Mouse (Mus musculus) forebrain, embryonic 12.5 days (tissue): ENCODE measurements at regions not wholly inside any gene's neighbourhood (a gene's known extent, or its start where the extent isn't known, plus 50 kb on each side); places are given as distances from the start of the nearest gene placed in this dataset.

ENCODE experiments used
- ATAC-seq: fragments of 200-750 bp; cut with Nextera tagmentation; 2 replicates; pipeline ENCODE4 v1.8.0; 2017; ENCODE audit warnings: moderate TSS enrichment; ENCODE audit not compliant: low FRiP score
- H3K27ac ChIP-seq: fragments of 300-500 bp; sonication (generic); 2 replicates; pipeline ENCODE4 v1.5.1; 2016; ENCODE audit warnings: mild to moderate bottlenecking
- H3K27me3 ChIP-seq: fragments of 300-500 bp; sonication (generic); 2 replicates; pipeline ENCODE4 v1.6.1; 2016; ENCODE audit warnings: mild to moderate bottlenecking
- H3K36me3 ChIP-seq: fragments of 300-500 bp; sonication (generic); replicated peaks from 2 replicates; pipeline ENCODE4 v1.6.1; 2016; ENCODE audit warnings: mild to moderate bottlenecking
- H3K4me1 ChIP-seq: fragments of 300-500 bp; sonication (generic); 2 replicates; pipeline ENCODE4 v1.6.1; 2016
- H3K4me2 ChIP-seq: fragments of 300-500 bp; sonication (generic); 2 replicates; pipeline ENCODE4 v1.6.1; 2016; ENCODE audit warnings: mild to moderate bottlenecking, moderate library complexity
- H3K4me3 ChIP-seq: fragments of 300-500 bp; sonication (generic); replicated peaks from 2 replicates; pipeline ENCODE4 v1.5.1; 2016; ENCODE audit warnings: mild to moderate bottlenecking
- H3K9ac ChIP-seq: fragments of 300-500 bp; sonication (generic); 2 replicates; pipeline ENCODE4 v1.6.1; 2016; ENCODE audit warnings: mild to moderate bottlenecking
- H3K9me3 ChIP-seq: fragments of 300-500 bp; sonication (generic); 2 replicates; pipeline ENCODE4 v1.6.1; 2016
- WGBS: fragments of 180-500 bp; shearing (Covaris S2); methylation state at CpG from one replicate; pipeline ENCODE4 v1.1.7; 2016; 5-methylcytosine and 5-hydroxymethylcytosine counted together

DNA sequence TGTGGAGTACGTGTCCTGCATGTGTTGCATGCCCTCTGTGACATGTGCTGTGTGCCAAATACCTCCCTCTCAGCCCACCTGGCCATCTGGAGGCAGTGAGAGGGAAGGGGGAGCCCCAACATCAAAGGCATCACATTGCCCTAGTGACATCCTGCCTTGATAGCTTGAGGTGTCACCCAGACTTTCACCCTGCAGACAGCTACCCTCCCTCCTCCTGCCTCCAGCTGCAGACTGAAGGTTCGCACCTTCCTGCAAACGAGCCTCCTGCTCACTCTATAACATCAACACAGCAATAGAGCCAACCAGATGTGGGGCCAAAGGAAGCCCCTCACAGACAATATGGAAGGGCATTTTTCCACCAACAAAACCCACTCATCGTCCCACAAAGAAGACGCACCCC is 121.3 kb downstream of the Psmg1 start:
- Histone ChIP-seq H3K4me1 (no peaks in the 10 kb centered on the region), H3K4me2 (no peak overlapping the region), H3K36me3 (no peaks in the 10 kb centered on the region), H3K27ac (no peak overlapping the region), H3K9me3 (no peaks in the 10 kb centered on the region), H3K27me3 (no peaks in the 10 kb centered on the region; the same call in 1 of the 2 replicates), H3K4me3 (no peak overlapping the region), H3K9ac (no peak overlapping the region)
- 75% methylated on average over 5 of the region's 5 CpGs for WGBS
- ATAC-seq: no peak

DNA sequence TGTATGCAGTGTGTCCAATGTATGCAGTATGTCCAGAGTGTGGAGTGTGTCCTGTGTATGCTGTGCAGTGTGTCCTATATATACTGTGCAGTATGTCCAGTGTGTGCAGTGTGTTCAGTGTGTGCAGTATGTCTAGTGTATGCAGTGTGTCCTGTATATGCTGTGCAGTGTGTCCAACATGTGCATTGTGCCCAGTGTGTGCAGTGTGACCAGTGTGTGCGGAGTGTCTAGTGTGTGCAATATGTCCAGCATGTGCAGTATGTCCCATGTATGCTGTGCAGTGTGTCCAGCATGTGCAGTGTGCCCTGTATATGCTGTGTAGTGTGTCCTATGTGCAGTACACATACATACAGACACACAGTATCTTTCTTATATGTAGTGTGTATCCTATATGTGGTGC is 121.9 kb downstream of the Psmg1 start:
- no peaks in the 10 kb centered on the region for H3K36me3 ChIP-seq
- H3K9me3 ChIP-seq: no peaks in the 10 kb centered on the region
- no peaks in the 10 kb centered on the region for H3K4me1 ChIP-seq
- WGBS: 97% methylated on average over 1 of the region's 1 CpGs
- no peak overlapping the region for H3K27ac ChIP-seq
- H3K9ac ChIP-seq: no peak overlapping the region
- H3K4me2 ChIP-seq: no peak overlapping the region
- H3K4me3 ChIP-seq: no peak overlapping the region
- H3K27me3 ChIP-seq: no peaks in the 10 kb centered on the region; the same call in 1 of the 2 replicates
- no peak for ATAC-seq

- H3K4me1 ChIP-seq: no peaks in the 10 kb centered on the region
- H3K4me3 ChIP-seq: no peak overlapping the region
- H3K27ac ChIP-seq: no peak overlapping the region
- H3K9ac ChIP-seq: no peak overlapping the region
- 75% methylated on average over 9 of the region's 9 CpGs for WGBS
- no peaks in the 10 kb centered on the region for H3K9me3 ChIP-seq
- ATAC-seq: no peak
- H3K4me2 ChIP-seq: no peak overlapping the region
- no peaks in the 10 kb centered on the region; the same call in 1 of the 2 replicates for H3K27me3 ChIP-seq
- no peaks in the 10 kb centered on the region for H3K36me3 ChIP-seq
Observed at GRCm38 (mm10) chr16:95867516-95867915, 123.2 kb downstream of the Psmg1 start.

- 100% methylated on average over 1 of the region's 1 CpGs for WGBS
- no peak for ATAC-seq
Observed at GRCm38 (mm10) chr16:95866866-95867420, 123.8 kb downstream of the Psmg1 start.

DNA sequence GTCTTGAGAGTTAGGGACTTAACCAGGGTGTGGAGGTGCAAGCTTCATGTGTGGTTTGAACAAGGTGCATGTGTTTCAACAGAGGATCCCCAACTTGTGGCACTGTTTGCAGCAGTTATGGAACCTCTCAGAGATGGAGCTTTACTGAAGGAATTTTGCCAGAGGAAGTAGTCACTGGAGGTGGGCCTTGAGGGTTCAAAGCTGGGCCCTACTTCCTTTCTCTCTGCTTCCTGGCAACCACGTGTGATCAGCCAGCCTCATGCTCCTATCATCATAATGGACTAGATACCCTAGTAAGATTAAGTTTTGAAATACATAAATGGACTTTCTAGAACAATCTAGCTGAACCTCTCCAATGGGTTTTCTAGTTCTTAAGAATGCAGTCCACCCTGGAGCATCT is 125.2 kb downstream of the Psmg1 start:
- H3K27me3 ChIP-seq: no peaks in the 10 kb centered on the region; the same call in 1 of the 2 replicates
- no peaks in the 10 kb centered on the region for H3K36me3 ChIP-seq
- WGBS: 74% methylated on average over 1 of the region's 1 CpGs
- H3K4me3 ChIP-seq: no peak overlapping the region
- no peaks in the 10 kb centered on the region for H3K4me1 ChIP-seq
- H3K9ac ChIP-seq: no peak overlapping the region
- no peak overlapping the region for H3K4me2 ChIP-seq
- H3K9me3 ChIP-seq: no peaks in the 10 kb centered on the region
- no peak for ATAC-seq
- no peak overlapping the region for H3K27ac ChIP-seq

More at GRCm38 (mm10) chr16:95866866-95867420, 123.8 kb downstream of the Psmg1 start:
- Histone ChIP-seq H3K36me3 (no peaks in the 10 kb centered on the region), H3K4me3 (no peak overlapping the region), H3K9me3 (no peaks in the 10 kb centered on the region), H3K4me2 (no peak overlapping the region), H3K27me3 (no peaks in the 10 kb centered on the region; the same call in 1 of the 2 replicates), H3K27ac (no peak overlapping the region), H3K9ac (no peak overlapping the region), H3K4me1 (no peaks in the 10 kb centered on the region)

- H3K4me3 ChIP-seq: no peak overlapping the region
- no peaks in the 10 kb centered on the region for H3K4me1 ChIP-seq
- H3K36me3 ChIP-seq: no peaks in the 10 kb centered on the region
- no peak overlapping the region for H3K4me2 ChIP-seq
- H3K27ac ChIP-seq: no peak overlapping the region
- H3K9me3 ChIP-seq: no peaks in the 10 kb centered on the region
- H3K27me3 ChIP-seq: no peaks in the 10 kb centered on the region; the same call in 1 of the 2 replicates
- ATAC-seq: no peak
- H3K9ac ChIP-seq: no peak overlapping the region
- 90% methylated on average over 4 of the region's 4 CpGs for WGBS
Observed at GRCm38 (mm10) chr16:95864646-95865045, 126.1 kb downstream of the Psmg1 start.

GRCm38 (mm10) chr16:95864106-95864505 is 126.7 kb downstream of the Psmg1 start:
- no peak overlapping the region for H3K9ac ChIP-seq
- H3K36me3 ChIP-seq: no peaks in the 10 kb centered on the region
- no peaks in the 10 kb centered on the region for H3K9me3 ChIP-seq
- H3K27me3 ChIP-seq: no peaks in the 10 kb centered on the region; the same call in 1 of the 2 replicates
- no peaks in the 10 kb centered on the region for H3K4me1 ChIP-seq
- H3K4me3 ChIP-seq: no peak overlapping the region
- no peak overlapping the region for H3K27ac ChIP-seq
- no peak for ATAC-seq
- H3K4me2 ChIP-seq: no peak overlapping the region
- WGBS: 86% methylated on average over 13 of the region's 13 CpGs

GRCm38 (mm10) chr16:95863565-95863964 is 127.2 kb downstream of the Psmg1 start:
- Histone ChIP-seq H3K4me3 (no peak overlapping the region), H3K36me3 (no peaks in the 10 kb centered on the region), H3K27ac (no peak overlapping the region), H3K9ac (no peak overlapping the region), H3K4me1 (no peaks in the 10 kb centered on the region), H3K9me3 (no peaks in the 10 kb centered on the region), H3K27me3 (no peaks in the 10 kb centered on the region; the same call in 1 of the 2 replicates), H3K4me2 (no peak overlapping the region)
- 86% methylated on average over 4 of the region's 4 CpGs for WGBS
- ATAC-seq: no peak

GRCm38 (mm10) chr16:95862621-95863020 is 128.1 kb downstream of the Psmg1 start:
- ATAC-seq: no peak
- no peak overlapping the region for H3K9ac ChIP-seq
- no peaks in the 10 kb centered on the region for H3K36me3 ChIP-seq
- no peak overlapping the region for H3K27ac ChIP-seq
- no peaks in the 10 kb centered on the region for H3K4me1 ChIP-seq
- WGBS: 84% methylated on average over 3 of the region's 3 CpGs
- H3K27me3 ChIP-seq: no peaks in the 10 kb centered on the region
- no peak overlapping the region for H3K4me3 ChIP-seq
- H3K4me2 ChIP-seq: no peak overlapping the region
- no peaks in the 10 kb centered on the region for H3K9me3 ChIP-seq

DNA sequence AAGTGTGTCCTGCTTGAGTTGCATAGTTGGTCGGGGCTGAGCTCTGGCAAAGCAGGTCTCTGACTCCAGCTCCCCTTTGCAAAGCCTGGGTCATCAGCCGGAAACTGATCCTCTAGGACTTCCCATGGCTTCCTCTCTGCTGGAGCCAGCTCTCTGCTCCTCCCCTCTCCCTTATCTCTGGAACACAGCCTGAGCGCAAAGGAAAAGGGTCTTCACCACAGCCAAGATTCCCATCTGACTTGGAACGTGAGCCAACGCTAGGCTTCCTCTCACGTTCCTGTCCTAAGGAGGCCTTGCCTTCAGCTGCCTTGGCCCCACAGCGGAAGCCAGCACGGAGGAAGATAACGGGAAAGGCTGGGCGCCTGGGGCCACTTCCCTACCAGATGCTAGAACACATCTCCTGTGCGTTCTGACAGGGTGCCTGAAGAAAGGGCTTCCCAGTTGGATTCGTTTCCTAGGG is 129.5 kb downstream of the Psmg1 start:
- Histone ChIP-seq H3K27me3 (no peaks in the 10 kb centered on the region), H3K9me3 (no peaks in the 10 kb centered on the region), H3K36me3 (no peaks in the 10 kb centered on the region), H3K27ac (no peak overlapping the region), H3K9ac (no peak overlapping the region), H3K4me2 (no peak overlapping the region), H3K4me1 (no peaks in the 10 kb centered on the region), H3K4me3 (no peak overlapping the region)
- 81% methylated on average over 12 of the region's 12 CpGs for WGBS
- no peak for ATAC-seq

DNA sequence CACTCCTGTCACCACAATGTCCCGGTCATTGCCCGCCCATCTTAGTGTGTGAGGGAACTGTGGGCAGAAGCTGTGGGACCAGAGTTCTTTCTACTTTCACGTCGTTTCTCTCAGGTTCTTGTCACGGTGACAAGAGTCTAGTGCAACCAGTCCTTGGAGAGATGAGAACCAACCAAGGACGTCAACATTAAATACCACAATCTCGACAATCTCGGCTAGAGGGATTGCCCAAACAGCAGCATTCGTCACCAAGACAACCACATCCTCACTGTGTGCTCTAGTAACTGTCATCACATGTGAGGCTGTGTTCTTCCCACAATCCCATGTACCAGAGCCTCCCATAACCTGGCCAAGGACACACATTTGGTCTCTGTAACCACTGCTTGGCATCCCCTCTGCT is 129.9 kb downstream of the Psmg1 start:
- H3K27ac ChIP-seq: no peak overlapping the region
- H3K4me1 ChIP-seq: no peaks in the 10 kb centered on the region
- no peak overlapping the region for H3K4me3 ChIP-seq
- no peaks in the 10 kb centered on the region for H3K27me3 ChIP-seq
- no peak for ATAC-seq
- no peak overlapping the region for H3K4me2 ChIP-seq
- WGBS: 88% methylated on average over 9 of the region's 9 CpGs
- H3K9ac ChIP-seq: no peak overlapping the region
- no peaks in the 10 kb centered on the region for H3K9me3 ChIP-seq
- no peaks in the 10 kb centered on the region for H3K36me3 ChIP-seq

DNA sequence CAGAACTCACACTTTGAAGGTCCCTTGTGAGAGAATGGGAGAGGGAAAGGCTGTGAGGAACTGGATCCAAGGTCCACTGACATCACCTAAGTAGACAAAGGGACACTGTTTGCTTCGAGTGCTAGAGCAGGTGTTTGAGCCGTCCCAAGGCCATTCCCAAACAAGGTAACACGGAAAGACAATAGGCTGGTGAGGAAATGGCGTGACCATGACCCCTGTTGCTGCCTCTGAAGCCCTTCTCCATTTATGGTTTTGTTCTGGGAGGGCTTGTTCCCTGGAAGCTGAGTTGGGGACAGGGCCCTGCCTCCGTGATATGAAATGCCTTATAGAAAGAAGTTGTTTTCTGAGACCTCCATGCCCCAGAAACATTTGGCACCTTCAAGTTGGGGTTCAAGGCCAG is 130.6 kb downstream of the Psmg1 start:
- no peaks in the 10 kb centered on the region for H3K4me1 ChIP-seq
- 83% methylated on average over 5 of the region's 5 CpGs for WGBS
- H3K27ac ChIP-seq: no peak overlapping the region
- H3K4me2 ChIP-seq: no peak overlapping the region
- H3K36me3 ChIP-seq: no peaks in the 10 kb centered on the region
- no peak for ATAC-seq
- H3K4me3 ChIP-seq: no peak overlapping the region
- H3K27me3 ChIP-seq: no peaks in the 10 kb centered on the region
- no peak overlapping the region for H3K9ac ChIP-seq
- no peaks in the 10 kb centered on the region for H3K9me3 ChIP-seq

GRCm38 (mm10) chr16:95857403-95857802 is 133.4 kb downstream of the Psmg1 start:
- H3K27ac ChIP-seq: no peak overlapping the region
- H3K9me3 ChIP-seq: no peaks in the 10 kb centered on the region
- no peak overlapping the region for H3K9ac ChIP-seq
- no peak for ATAC-seq
- H3K36me3 ChIP-seq: no peaks in the 10 kb centered on the region
- H3K4me3 ChIP-seq: no peak overlapping the region
- no peak overlapping the region for H3K4me2 ChIP-seq
- no peaks in the 10 kb centered on the region for H3K4me1 ChIP-seq
- H3K27me3 ChIP-seq: no peaks in the 10 kb centered on the region
- WGBS: 82% methylated on average over 3 of the region's 3 CpGs
